Mouse (Mus musculus) thymus, postnatal 4 days (tissue): ENCODE results near the gene D11Wsu47e.
"Not testable (repeated sequence)": the region's sequence is repeated elsewhere in the genome, so short reads cannot be mapped to it uniquely, and the experiment has no call there.

Experiments used
- DNase-seq: peaks from one replicate; pipeline ENCODE4 v3.0.0; 2021

The D11Wsu47e gene

GRCm38 (mm10) chr11:113683957-113684706 is at the start of gene D11Wsu47e, which contains the start of gene Fam104a:
Gene D11Wsu47e (plus strand): TSS chr11:113684412.
Gene Fam104a (minus strand): TSS chr11:113684155.
- peak; percentile 94 for DNase-seq

GRCm38 (mm10) chr11:113634699-113635121 is 49.5 kb upstream of the D11Wsu47e start:
- no peak for DNase-seq

- DNase-seq: no peak
Observed at GRCm38 (mm10) chr11:113638680-113639079, 45.5 kb upstream of the D11Wsu47e start.

- DNase-seq: no peak
Observed at GRCm38 (mm10) chr11:113645181-113645580, 39.0 kb upstream of the D11Wsu47e start.

GRCm38 (mm10) chr11:113648152-113648551 is 36.1 kb upstream of the D11Wsu47e start:
- peak; percentile 95 for DNase-seq

- DNase-seq: no peak
Observed at GRCm38 (mm10) chr11:113648690-113649352, 35.4 kb upstream of the D11Wsu47e start, which contains the start of gene Cog1. Gene Cog1 (plus strand): TSS chr11:113649169.

GRCm38 (mm10) chr11:113649353-113650210 is 34.6 kb upstream of the D11Wsu47e start, which contains the start of gene Slc39a11:
Gene Slc39a11 (minus strand): TSS chr11:113650079.
- peak; percentile 86 for DNase-seq

GRCm38 (mm10) chr11:113651206-113651906 is 32.9 kb upstream of the D11Wsu47e start:
- no peak for DNase-seq

GRCm38 (mm10) chr11:113651907-113652273 is 32.3 kb upstream of the D11Wsu47e start:
- DNase-seq: peak; percentile 78

- no peak for DNase-seq
Observed at GRCm38 (mm10) chr11:113652516-113652915, 31.7 kb upstream of the D11Wsu47e start.

- no peak for DNase-seq
Observed at GRCm38 (mm10) chr11:113654105-113654504, 30.1 kb upstream of the D11Wsu47e start.

- DNase-seq: no peak
Observed at GRCm38 (mm10) chr11:113654561-113655270, 29.5 kb upstream of the D11Wsu47e start.

- no peak for DNase-seq
Observed at GRCm38 (mm10) chr11:113656511-113656932, 27.7 kb upstream of the D11Wsu47e start.

GRCm38 (mm10) chr11:113657221-113657620 is 27.0 kb upstream of the D11Wsu47e start:
- DNase-seq: no peak

- DNase-seq: no peak
Observed at GRCm38 (mm10) chr11:113658319-113658718, 25.9 kb upstream of the D11Wsu47e start.

GRCm38 (mm10) chr11:113658763-113659162 is 25.4 kb upstream of the D11Wsu47e start:
- no peak for DNase-seq

- not testable (repeated sequence) for DNase-seq
Observed at GRCm38 (mm10) chr11:113660213-113660612, 24.0 kb upstream of the D11Wsu47e start.

- no peak for DNase-seq
Observed at GRCm38 (mm10) chr11:113660940-113661339, 23.3 kb upstream of the D11Wsu47e start.

- DNase-seq: no peak
Observed at GRCm38 (mm10) chr11:113661835-113662351, 22.3 kb upstream of the D11Wsu47e start.

GRCm38 (mm10) chr11:113664279-113664678 is 19.9 kb upstream of the D11Wsu47e start:
- no peak for DNase-seq

- no peak for DNase-seq
Observed at GRCm38 (mm10) chr11:113666205-113666604, 18.0 kb upstream of the D11Wsu47e start.
